Mouse (Mus musculus) stomach, postnatal 0 days (tissue): ENCODE measurements around the gene Cdk8.

Experiments
- CTCF ChIP-seq: IDR thresholded peaks from 2 replicates; pipeline ENCODE4 v1.5.1; 2016; ENCODE audit warnings: antibody characterized with exemption, low read depth, mild to moderate bottlenecking, moderate library complexity
- EP300 ChIP-seq: optimal IDR thresholded peaks from 2 replicates; pipeline ENCODE3; 2016; ENCODE audit warnings: antibody characterized with exemption

DNA sequence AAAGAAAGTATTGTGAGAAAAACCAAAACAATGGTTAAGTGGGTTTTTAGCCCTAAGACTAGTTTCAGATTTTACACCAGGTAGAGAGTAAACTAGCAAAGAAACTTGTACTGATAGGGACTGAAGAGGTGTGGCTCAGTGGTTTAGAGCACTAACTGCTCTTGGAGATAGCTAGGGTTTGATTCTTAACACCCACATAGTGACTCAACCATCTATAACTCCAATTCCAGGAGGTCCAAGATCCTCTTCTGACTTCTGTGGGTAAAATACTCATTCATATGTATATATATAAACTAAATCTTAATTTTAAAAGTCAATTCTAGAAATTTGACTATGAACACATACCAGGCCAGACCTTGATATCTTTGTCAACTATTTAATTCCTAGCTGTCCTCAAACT, 49.0 kb downstream of the Cdk8 start:
- TF ChIP-seq CTCF (no peak), EP300 (no peak)
